Mouse (Mus musculus) intestine, embryonic 15.5 days (tissue): ENCODE measurements at regions not wholly inside any gene's neighbourhood (a gene's known extent, or its start where the extent isn't known, plus 50 kb on each side); places are given as distances from the start of the nearest gene placed in this dataset.

ENCODE experiments used
- ATAC-seq: fragments of 200-750 bp; cut with Nextera tagmentation; 2 replicates; pipeline ENCODE4 v1.8.0; 2017; ENCODE audit warnings: moderate TSS enrichment, moderate library complexity
- H3K27ac ChIP-seq: fragments of 300-500 bp; sonication (generic); 2 replicates; pipeline ENCODE4 v1.5.1; 2015; ENCODE audit warnings: mild to moderate bottlenecking, inconsistent platforms
- H3K27me3 ChIP-seq: fragments of 300-500 bp; sonication (generic); replicated peaks from 2 replicates; pipeline ENCODE4 v1.6.1; 2015; ENCODE audit warnings: inconsistent platforms
- H3K36me3 ChIP-seq: fragments of 300-500 bp; sonication (generic); 2 replicates; pipeline ENCODE4 v1.6.1; 2015; ENCODE audit warnings: inconsistent platforms
- H3K4me1 ChIP-seq: fragments of 300-500 bp; sonication (generic); replicated peaks from 2 replicates; pipeline ENCODE4 v1.6.1; 2015; ENCODE audit warnings: inconsistent platforms
- H3K4me2 ChIP-seq: fragments of 300-500 bp; sonication (generic); replicated peaks from 2 replicates; pipeline ENCODE4 v1.6.1; 2015; ENCODE audit warnings: mild to moderate bottlenecking, inconsistent platforms
- H3K4me3 ChIP-seq: fragments of 300-500 bp; sonication (generic); replicated peaks from 2 replicates; pipeline ENCODE4 v1.5.1; 2015; ENCODE audit warnings: inconsistent platforms
- H3K9ac ChIP-seq: fragments of 300-500 bp; sonication (generic); 2 replicates; pipeline ENCODE4 v1.6.1; 2015; ENCODE audit warnings: inconsistent platforms
- H3K9me3 ChIP-seq: fragments of 300-500 bp; sonication (generic); 2 replicates; pipeline ENCODE4 v1.6.1; 2016; ENCODE audit warnings: inconsistent platforms
- WGBS: fragments of 180-500 bp; shearing (Covaris S2); methylation state at CpG from one replicate; pipeline ENCODE4 v1.1.7; 2015; 5-methylcytosine and 5-hydroxymethylcytosine counted together

DNA sequence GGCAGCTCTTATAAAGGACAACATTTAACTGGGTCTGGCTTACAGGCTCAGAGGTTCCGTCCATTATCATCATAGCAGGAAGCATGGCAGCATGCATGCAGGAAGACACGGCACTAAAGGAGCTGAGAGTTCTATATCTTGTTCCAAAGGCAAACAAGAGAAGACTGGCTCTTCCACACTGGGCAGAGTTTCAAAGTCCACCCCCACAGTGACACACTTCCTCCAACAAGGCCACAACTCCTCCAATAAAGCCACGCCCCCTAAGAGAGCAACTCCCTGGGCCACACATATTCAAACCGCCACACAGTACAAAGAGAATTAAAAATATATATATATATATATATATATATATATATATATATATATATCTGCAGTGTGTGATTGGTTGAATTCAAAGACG lies 105.8 kb upstream of the Spata13 start:
- WGBS: 78% methylated on average over 5 of the region's 5 CpGs

DNA sequence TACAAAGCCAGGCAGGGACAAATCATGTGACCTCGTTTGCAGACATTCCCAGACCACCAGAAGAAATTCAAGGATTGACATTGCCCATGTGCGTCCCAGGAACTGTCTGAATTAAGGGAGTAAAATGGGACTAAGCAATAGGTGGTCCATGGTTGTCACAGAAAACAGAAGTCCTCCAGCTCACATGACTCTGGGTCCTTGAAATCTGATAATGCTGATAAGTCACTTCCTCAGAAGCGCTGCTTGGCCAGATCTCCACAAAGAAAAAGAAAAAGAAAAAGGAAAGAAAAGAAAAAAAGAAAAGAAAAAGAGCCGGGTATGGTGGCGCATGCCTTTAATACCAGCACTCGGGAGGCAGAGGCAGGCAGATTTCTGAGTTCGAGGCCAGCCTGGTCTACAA lies 105.3 kb upstream of the Spata13 start:
- 87% methylated on average over 7 of the region's 7 CpGs for WGBS
- no peak for ATAC-seq
- Histone ChIP-seq H3K4me2 (no peak overlapping the region), H3K9ac (no peak overlapping the region), H3K9me3 (no peaks in the 10 kb centered on the region), H3K4me3 (no peak overlapping the region), H3K27me3 (no peaks in the 10 kb centered on the region), H3K36me3 (no peaks in the 10 kb centered on the region), H3K4me1 (peaks cover 4% of the 10 kb centered on the region; the same call in 1 of the 2 replicates), H3K27ac (no peak overlapping the region)

More for the DNA sequence above, 105.8 kb upstream of the Spata13 start:
- Histone ChIP-seq H3K27ac (no peak overlapping the region), H3K36me3 (no peaks in the 10 kb centered on the region), H3K9me3 (no peaks in the 10 kb centered on the region), H3K9ac (no peak overlapping the region), H3K4me3 (no peak overlapping the region), H3K4me2 (no peak overlapping the region), H3K4me1 (peaks cover 3% of the 10 kb centered on the region; the same call in 1 of the 2 replicates), H3K27me3 (no peaks in the 10 kb centered on the region)
- peak; percentile 66 for ATAC-seq

DNA sequence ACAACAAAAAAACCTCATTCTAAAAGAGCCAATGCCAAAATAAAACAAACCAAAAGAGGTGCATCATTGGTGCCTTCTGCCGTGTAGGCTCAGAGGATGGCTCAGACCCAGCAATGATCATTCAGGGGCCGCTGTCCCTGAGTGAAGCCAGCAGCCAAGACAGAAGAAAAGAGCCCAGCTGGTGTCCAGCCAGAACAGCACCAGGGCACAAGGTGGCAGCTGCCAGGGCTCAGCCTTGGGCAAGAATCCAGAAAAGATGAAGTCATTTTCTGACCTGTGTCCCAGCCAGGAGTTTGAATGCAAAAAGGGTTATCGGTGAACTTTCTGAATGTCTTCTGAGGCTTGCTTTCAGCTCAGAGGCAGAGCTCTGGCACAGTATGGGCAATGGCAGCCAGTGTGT lies 104.8 kb upstream of the Spata13 start:
- peaks cover 9% of the 10 kb centered on the region; the same call in 1 of the 2 replicates for H3K4me1 ChIP-seq
- no peak overlapping the region for H3K4me2 ChIP-seq
- no peaks in the 10 kb centered on the region for H3K27me3 ChIP-seq
- WGBS: 74% methylated on average over 3 of the region's 3 CpGs
- ATAC-seq: no peak
- no peaks in the 10 kb centered on the region for H3K9me3 ChIP-seq
- H3K27ac ChIP-seq: no peak overlapping the region
- no peak overlapping the region for H3K9ac ChIP-seq
- H3K36me3 ChIP-seq: no peaks in the 10 kb centered on the region
- H3K4me3 ChIP-seq: no peak overlapping the region

- Histone ChIP-seq H3K4me3 (no peak overlapping the region), H3K27me3 (no peaks in the 10 kb centered on the region), H3K27ac (no peak overlapping the region), H3K9me3 (no peaks in the 10 kb centered on the region), H3K4me2 (no peak overlapping the region), H3K9ac (no peak overlapping the region), H3K4me1 (peaks cover 9% of the 10 kb centered on the region; the same call in 1 of the 2 replicates), H3K36me3 (no peaks in the 10 kb centered on the region)
- 48% methylated on average over 7 of the region's 7 CpGs for WGBS
- ATAC-seq: no peak
These were observed 104.0 kb upstream of the Spata13 start for GRCm38 (mm10) chr14:60529646-60530347.

DNA sequence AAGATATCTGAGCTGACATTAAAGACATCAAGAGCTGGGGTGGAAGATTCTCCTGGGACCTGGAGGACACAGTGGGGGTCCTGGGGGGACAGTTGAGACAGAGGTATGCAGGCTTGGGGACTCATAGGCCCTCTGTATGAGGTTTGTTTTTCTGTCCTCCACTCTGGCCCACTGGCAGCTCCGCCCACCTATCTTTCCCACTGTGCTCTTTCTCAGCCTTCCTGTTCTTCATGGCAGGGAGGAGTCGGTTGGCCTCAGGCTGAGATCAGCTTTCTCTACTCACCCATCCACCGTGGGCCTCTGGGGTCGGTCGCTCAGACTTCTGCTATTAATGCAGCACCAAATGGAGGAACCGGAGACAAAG lies 103.5 kb upstream of the Spata13 start:
- Histone ChIP-seq H3K4me3 (no peak overlapping the region), H3K9ac (no peak overlapping the region), H3K36me3 (no peaks in the 10 kb centered on the region), H3K4me1 (peaks cover 9% of the 10 kb centered on the region; the same call in 1 of the 2 replicates), H3K4me2 (no peak overlapping the region), H3K27ac (no peak overlapping the region), H3K9me3 (no peaks in the 10 kb centered on the region), H3K27me3 (no peaks in the 10 kb centered on the region)
- 33% methylated on average over 6 of the region's 6 CpGs for WGBS
- ATAC-seq: no peak

DNA sequence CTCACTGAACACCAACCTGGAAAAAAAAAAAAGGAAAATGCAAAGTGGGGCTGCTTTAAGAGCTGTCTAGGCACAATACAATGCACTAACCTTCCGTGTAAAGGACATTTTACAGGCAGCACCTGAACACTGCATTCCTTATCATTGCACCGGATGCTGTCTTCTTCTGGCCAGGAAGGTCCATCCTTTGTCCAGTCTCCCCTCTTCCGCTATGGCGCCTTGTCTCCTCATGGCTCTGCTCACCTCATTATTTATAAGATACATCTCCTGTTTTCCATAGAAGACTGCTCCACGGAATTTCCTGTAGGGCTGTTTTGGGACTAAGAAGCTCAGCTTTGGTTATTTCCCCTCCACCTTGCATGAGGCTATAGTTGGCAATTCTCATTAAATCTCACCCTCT lies 102.8 kb upstream of the Spata13 start:
- Histone ChIP-seq H3K9ac (no peak overlapping the region), H3K36me3 (no peaks in the 10 kb centered on the region), H3K4me3 (no peak overlapping the region), H3K4me2 (no peak overlapping the region), H3K4me1 (peaks cover 9% of the 10 kb centered on the region; the same call in 1 of the 2 replicates), H3K27ac (no peak overlapping the region), H3K27me3 (no peaks in the 10 kb centered on the region), H3K9me3 (no peaks in the 10 kb centered on the region)
- 84% methylated on average over 5 of the region's 5 CpGs for WGBS
- ATAC-seq: no peak

DNA sequence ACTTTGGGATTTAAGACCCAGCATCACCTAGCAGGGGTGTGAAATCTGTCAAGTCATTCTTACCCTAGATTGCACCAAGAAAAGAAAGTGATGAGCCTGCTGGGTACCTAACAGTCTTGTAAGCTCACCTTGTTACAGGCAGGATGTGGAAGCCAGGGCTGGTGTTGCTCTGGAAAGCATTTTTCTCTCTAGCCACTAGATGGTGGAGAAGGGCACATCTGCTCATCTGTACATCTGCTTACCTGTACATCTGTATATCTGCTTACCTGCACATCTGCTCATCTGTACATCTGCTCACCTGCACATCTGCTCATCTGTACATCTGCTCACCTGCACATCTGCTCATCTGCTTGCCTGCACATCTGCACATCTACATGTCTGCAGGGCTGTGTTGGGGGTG lies 102.0 kb upstream of the Spata13 start:
- H3K27ac ChIP-seq: no peak overlapping the region

DNA sequence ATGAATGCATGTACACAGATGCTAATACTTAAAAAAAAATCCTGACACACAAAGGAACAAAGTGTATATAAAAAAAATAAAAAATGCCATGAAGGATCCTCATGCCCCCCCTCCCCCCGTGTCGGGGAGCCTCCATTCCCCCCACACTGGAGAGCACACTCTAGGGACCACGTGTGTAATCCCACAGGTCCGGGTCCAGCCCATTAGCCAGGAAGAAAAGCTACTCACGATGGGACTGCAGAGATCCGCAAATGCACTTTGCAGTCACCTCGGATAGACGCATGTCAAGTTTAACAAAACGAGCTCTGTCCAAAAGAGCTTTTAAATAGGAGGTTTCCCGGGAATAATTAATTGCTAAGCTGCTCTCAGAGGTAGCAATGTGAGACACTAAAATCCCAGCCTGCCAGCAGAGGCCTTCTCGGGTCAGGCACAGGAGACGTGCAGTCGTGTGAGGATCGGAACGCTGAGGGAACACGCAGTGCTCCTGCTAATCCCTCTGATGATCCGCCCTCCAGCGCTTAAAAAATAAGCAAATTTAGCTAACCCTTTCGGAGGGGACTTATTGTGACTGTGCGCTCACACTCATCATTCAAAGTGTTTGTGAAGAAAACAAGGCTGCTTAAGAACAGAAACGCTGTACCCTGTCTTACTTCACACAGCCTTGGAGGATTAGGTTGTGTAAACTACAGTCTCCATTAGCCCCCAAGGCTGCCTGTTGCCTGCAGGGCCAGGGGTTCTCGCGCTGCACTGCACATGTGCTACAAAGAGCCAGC lies 100.2 kb upstream of the Spata13 start:
- no peaks in the 10 kb centered on the region for H3K27me3 ChIP-seq
- ATAC-seq: peak; percentile 60; the same call in 1 of the 2 replicates
- no peak overlapping the region for H3K9ac ChIP-seq
- no peaks in the 10 kb centered on the region for H3K36me3 ChIP-seq
- H3K4me2 ChIP-seq: no peak overlapping the region
- no peaks in the 10 kb centered on the region for H3K9me3 ChIP-seq
- H3K4me3 ChIP-seq: no peak overlapping the region
- 0 out of 2 replicates have a peak overlapping the region, but pooled peaks have one; percentile 22 for H3K27ac ChIP-seq
- 42% methylated on average over 23 of the region's 23 CpGs for WGBS
- H3K4me1 ChIP-seq: peaks cover 9% of the 10 kb centered on the region; the same call in 1 of the 2 replicates

More for the DNA sequence above, 102.0 kb upstream of the Spata13 start:
- no peaks in the 10 kb centered on the region for H3K27me3 ChIP-seq
- peaks cover 9% of the 10 kb centered on the region; the same call in 1 of the 2 replicates for H3K4me1 ChIP-seq
- ATAC-seq: no peak
- H3K4me2 ChIP-seq: no peak overlapping the region
- no peaks in the 10 kb centered on the region for H3K36me3 ChIP-seq
- no peak overlapping the region for H3K4me3 ChIP-seq
- H3K9me3 ChIP-seq: no peaks in the 10 kb centered on the region
- H3K9ac ChIP-seq: no peak overlapping the region

GRCm38 (mm10) chr14:60539040-60539439 lies 94.8 kb upstream of the Spata13 start:
- ATAC-seq: no peak
- WGBS: 71% methylated on average over 2 of the region's 2 CpGs
- H3K4me3 ChIP-seq: no peak overlapping the region
- H3K4me2 ChIP-seq: no peak overlapping the region
- H3K36me3 ChIP-seq: no peaks in the 10 kb centered on the region
- no peaks in the 10 kb centered on the region for H3K27me3 ChIP-seq
- H3K9ac ChIP-seq: no peak overlapping the region
- H3K4me1 ChIP-seq: 0 out of 2 replicates have a peak, but pooled peaks cover under 1% of the 10 kb centered on the region
- no peaks in the 10 kb centered on the region for H3K9me3 ChIP-seq
- no peak overlapping the region for H3K27ac ChIP-seq

GRCm38 (mm10) chr14:60540111-60540510 lies 93.7 kb upstream of the Spata13 start:
- ATAC-seq: no peak; the same call in 1 of the 2 replicates
- no peaks in the 10 kb centered on the region for H3K9me3 ChIP-seq
- H3K4me1 ChIP-seq: no peaks in the 10 kb centered on the region
- H3K27ac ChIP-seq: no peak overlapping the region
- H3K27me3 ChIP-seq: no peaks in the 10 kb centered on the region
- H3K36me3 ChIP-seq: no peaks in the 10 kb centered on the region
- H3K4me3 ChIP-seq: no peak overlapping the region
- no peak overlapping the region for H3K9ac ChIP-seq
- 79% methylated on average over 4 of the region's 4 CpGs for WGBS
- H3K4me2 ChIP-seq: no peak overlapping the region

DNA sequence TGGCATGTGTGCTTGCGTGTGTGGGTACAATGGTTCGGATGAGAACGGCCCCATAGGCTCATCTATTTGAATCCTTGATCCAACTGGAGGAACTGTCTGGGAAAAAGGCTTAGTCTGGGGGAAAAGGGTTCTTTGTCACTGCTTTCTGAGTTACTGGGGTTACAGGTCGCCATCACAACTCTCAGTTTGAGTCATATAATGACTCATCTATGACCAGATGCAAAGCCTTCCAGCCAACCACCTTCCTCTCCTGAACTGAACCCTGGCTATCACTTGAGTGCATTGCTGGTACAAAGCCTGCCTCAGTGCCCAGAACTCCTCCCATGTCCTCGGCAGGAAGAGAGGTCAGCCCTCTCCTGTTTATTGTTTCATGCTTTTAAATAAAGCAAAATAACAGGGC lies 92.2 kb upstream of the Spata13 start:
- no peaks in the 10 kb centered on the region for H3K36me3 ChIP-seq
- 74% methylated on average over 5 of the region's 5 CpGs for WGBS
- no peaks in the 10 kb centered on the region for H3K4me1 ChIP-seq
- no peak overlapping the region for H3K4me3 ChIP-seq
- no peak for ATAC-seq
- no peak overlapping the region for H3K27ac ChIP-seq
- H3K4me2 ChIP-seq: no peak overlapping the region
- H3K9me3 ChIP-seq: no peaks in the 10 kb centered on the region
- H3K9ac ChIP-seq: no peak overlapping the region
- no peaks in the 10 kb centered on the region for H3K27me3 ChIP-seq

DNA sequence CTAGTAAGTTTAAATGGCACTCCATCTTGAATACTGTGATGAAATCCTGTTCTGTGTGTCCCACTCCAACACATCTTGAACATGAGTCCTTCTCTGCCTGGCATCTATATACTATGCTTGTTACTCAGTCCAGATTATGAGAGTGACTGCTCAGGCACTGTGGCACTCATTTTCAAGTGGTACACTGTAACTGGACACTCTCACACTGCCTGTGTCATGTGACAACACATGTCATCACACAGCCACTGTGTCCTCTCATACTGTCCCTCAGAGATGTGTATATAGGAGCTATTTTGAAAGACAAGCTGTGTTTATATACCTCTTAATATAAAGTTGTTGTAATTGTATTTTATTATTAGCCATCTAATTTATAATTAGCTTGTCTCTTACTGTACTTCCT lies 89.0 kb upstream of the Spata13 start:
- no peak overlapping the region for H3K27ac ChIP-seq
- no peak overlapping the region for H3K4me2 ChIP-seq
- no peaks in the 10 kb centered on the region for H3K4me1 ChIP-seq
- no peaks in the 10 kb centered on the region for H3K36me3 ChIP-seq
- no peak overlapping the region for H3K4me3 ChIP-seq
- ATAC-seq: no peak
- no peaks in the 10 kb centered on the region for H3K9me3 ChIP-seq
- H3K27me3 ChIP-seq: no peaks in the 10 kb centered on the region
- no peak overlapping the region for H3K9ac ChIP-seq
